Mouse (Mus musculus) heart, embryonic 15.5 days (tissue): ENCODE results near the gene Naip1. TPM values are rescaled to one million over a fixed set of nuclear protein-coding genes. Genes with fewer than 3 reads are reported as not detected.

Experiments
- ATAC-seq: fragments of 200-750 bp; cut with Nextera tagmentation; replicated peaks from 2 replicates; pipeline ENCODE4 v1.8.0; 2017; ENCODE audit warnings: low read depth, moderate TSS enrichment; ENCODE audit not compliant: insufficient number of reproducible peaks, insufficient read depth, low FRiP score
- H3K27ac ChIP-seq: fragments of 300-500 bp; sonication (generic); 2 replicates; pipeline ENCODE4 v1.5.1; 2015; ENCODE audit warnings: mild to moderate bottlenecking, inconsistent platforms
- H3K27me3 ChIP-seq: fragments of 300-500 bp; sonication (generic); 2 replicates; pipeline ENCODE4 v1.6.1; 2015; ENCODE audit warnings: inconsistent platforms
- H3K36me3 ChIP-seq: fragments of 300-500 bp; sonication (generic); 2 replicates; pipeline ENCODE4 v1.6.1; 2015; ENCODE audit warnings: mild to moderate bottlenecking, inconsistent platforms
- H3K4me1 ChIP-seq: fragments of 300-500 bp; sonication (generic); replicated peaks from 2 replicates; pipeline ENCODE4 v1.6.1; 2015; ENCODE audit warnings: inconsistent platforms
- H3K4me2 ChIP-seq: fragments of 300-500 bp; sonication (generic); 2 replicates; pipeline ENCODE4 v1.6.1; 2015; ENCODE audit warnings: inconsistent platforms, mild to moderate bottlenecking, moderate library complexity
- H3K4me3 ChIP-seq: fragments of 300-500 bp; sonication (generic); 2 replicates; pipeline ENCODE4 v1.5.1; 2015; ENCODE audit warnings: mild to moderate bottlenecking, inconsistent platforms
- H3K9ac ChIP-seq: fragments of 300-500 bp; sonication (generic); 2 replicates; pipeline ENCODE4 v1.6.1; 2015; ENCODE audit warnings: mild to moderate bottlenecking, inconsistent platforms
- H3K9me3 ChIP-seq: fragments of 300-500 bp; sonication (generic); replicated peaks from 2 replicates; pipeline ENCODE4 v1.6.1; 2016; ENCODE audit warnings: inconsistent platforms
- WGBS: fragments of 180-500 bp; shearing (Covaris S2); methylation state at CpG from one replicate; pipeline ENCODE4 v1.1.7; 2015; ENCODE audit warnings: mixed read lengths; 5-methylcytosine and 5-hydroxymethylcytosine counted together
- polyA plus RNA-seq: library from polyadenylated mRNA; unstranded; fragments of >200 nt; fragmentation: Nextera tagmentation; extraction: Ambion mirVana; gene quantifications from 2 replicates; pipeline ENCODE4 v1.2.1, GENCODE M21; 2015

Naip1 gene
- polyA plus RNA-seq, 1 experiment from 2014 or later, result not detected

GRCm38 (mm10) chr13:100370536-100370935, 82.1 kb downstream of the Naip1 start:
- Histone ChIP-seq H3K9ac (no peak overlapping the region), H3K36me3 (no peaks in the 10 kb centered on the region), H3K9me3 (no peaks in the 10 kb centered on the region), H3K4me2 (no peak overlapping the region), H3K4me1 (no peaks in the 10 kb centered on the region), H3K4me3 (no peak overlapping the region), H3K27ac (no peak overlapping the region), H3K27me3 (no peaks in the 10 kb centered on the region)
- no peak for ATAC-seq
- 94% methylated on average over 1 of the region's 1 CpGs for WGBS

Other genes starting within 250 kb of the Naip1 start
- gene Naip5, start 206.5 kb downstream of the Naip1 start, polyA plus RNA-seq, result 0.16 and 0.32 TPM in 2 replicates
- gene Naip6, start 135.2 kb downstream of the Naip1 start, polyA plus RNA-seq, result 0.06 and 0.14 TPM in 2 replicates
- 39.4 and 39.9 TPM in 2 replicates for gene Gtf2h2, start 39.7 kb upstream of the Naip1 start, polyA plus RNA-seq
- 2.2 and 3.8 TPM in 2 replicates for gene Ocln, start 99.8 kb upstream of the Naip1 start, polyA plus RNA-seq
- 1.6 and 3.6 TPM in 2 replicates for gene Marveld2, start 164.1 kb upstream of the Naip1 start, polyA plus RNA-seq
- gene Ak6, start 198.1 kb upstream of the Naip1 start, polyA plus RNA-seq, result 215 and 218 TPM in 2 replicates
- 18.4 and 21.6 TPM in 2 replicates for gene Rad17, start 198.2 kb upstream of the Naip1 start, polyA plus RNA-seq
- gene Taf9, start 198.7 kb upstream of the Naip1 start, polyA plus RNA-seq, result 9.3 and 9.5 TPM in 2 replicates
- 2.6 and 4.1 TPM in 2 replicates for gene Ccdc125, start 216.8 kb upstream of the Naip1 start, polyA plus RNA-seq